Mouse (Mus musculus): ENCODE measurements at regions not wholly inside any gene's neighbourhood (a gene's known extent, or its start where the extent isn't known, plus 50 kb on each side); places are given as distances from the start of the nearest gene placed in this dataset.

GRCm38 (mm10) chr3:49641411-49641810 is 115.7 kb downstream of the Pcdh18 start:
- TF ChIP-seq CTCF (IDR thresholded peaks at IDR 0.05; ENCODE audit: insufficient read depth, low read depth, low read length) (no peak), POLR2A (IDR thresholded peaks at IDR 0.05; ENCODE audit: insufficient read depth, low read depth, low read length) (no peak)

All from olfactory bulb, adult 2 months (tissue).